Mouse (Mus musculus) kidney, adult 2 months (tissue): ENCODE measurements at regions not wholly inside any gene's neighbourhood (a gene's known extent, or its start where the extent isn't known, plus 50 kb on each side); places are given as distances from the start of the nearest gene placed in this dataset.

Experiments used
- CTCF ChIP-seq: fragments of 200-500 bp; conservative IDR thresholded peaks from 2 replicates; pipeline ENCODE4 v1.5.1; 2011; ENCODE audit warnings: low read depth, mild to moderate bottlenecking, control low read depth, low read length, moderate library complexity, mixed read lengths; ENCODE audit not compliant: insufficient read depth, insufficient read length
- POLR2A ChIP-seq: fragments of 200-500 bp; IDR thresholded peaks from one replicate; pipeline ENCODE4 v1.6.1; 2011; ENCODE audit warnings: low read depth, low read length, control low read depth

GRCm38 (mm10) chr19:54693094-54693493 lies 433.9 kb downstream of the Gpam start:
- TF ChIP-seq POLR2A, result no peak
- TF ChIP-seq CTCF, result no peak
